Mouse (Mus musculus) erythroblast, embryonic 14.5 days (primary cell): Measurements from ENCODE around the gene Rilpl1. TPM values are rescaled to one million over a fixed set of nuclear protein-coding genes. Genes with fewer than 3 reads are reported as not detected.
"Not testable (repeated sequence)": the region's sequence is repeated elsewhere in the genome, so short reads cannot be mapped to it uniquely, and the experiment has no call there.

Experiments
- H3K27me3 ChIP-seq: 2 replicates; pipeline ENCODE4 v1.6.1; 2012; ENCODE audit warnings: inconsistent platforms; ENCODE audit not compliant: control insufficient read depth
- H3K36me3 ChIP-seq: 2 replicates; pipeline ENCODE4 v1.6.1; 2012; ENCODE audit warnings: mild to moderate bottlenecking, inconsistent platforms; ENCODE audit not compliant: control insufficient read depth
- H3K4me1 ChIP-seq: 2 replicates; pipeline ENCODE4 v1.6.1; 2012; ENCODE audit warnings: inconsistent platforms; ENCODE audit not compliant: control insufficient read depth
- H3K4me3 ChIP-seq: replicated peaks from 2 replicates; pipeline ENCODE3; 2012; ENCODE audit warnings: moderate library complexity, mild to moderate bottlenecking, inconsistent platforms
- H3K9me3 ChIP-seq: 2 replicates; pipeline ENCODE4 v1.6.1; 2012; ENCODE audit warnings: low read length, inconsistent platforms, mixed read lengths; ENCODE audit not compliant: control insufficient read depth
- GATA1 ChIP-seq: IDR thresholded peaks from 2 replicates; pipeline ENCODE4 v1.6.1; 2012; ENCODE audit warnings: low read length, inconsistent platforms, mixed read lengths
- TAL1 ChIP-seq: IDR thresholded peaks from 3 replicates; pipeline ENCODE4 v1.6.1; 2012; ENCODE audit warnings: low read length, inconsistent platforms, mixed read lengths
- polyA plus RNA-seq: library from polyadenylated mRNA; stranded (reverse); fragments of >175 nt; gene quantifications from 2 replicates; pipeline ENCODE4 v1.2.3, GENCODE M21; 2012

Rilpl1 gene
- polyA plus RNA-seq: 0.02 and 0.06 TPM in 2 replicates

- TF ChIP-seq TAL1: no peak
- no peak for TF ChIP-seq GATA1
- peaks cover 27% of the 10 kb centered on the region for H3K4me1 ChIP-seq
- H3K27me3 ChIP-seq: peaks cover 55% of the 10 kb centered on the region
- H3K36me3 ChIP-seq: no peaks in the 10 kb centered on the region
- H3K9me3 ChIP-seq: peaks cover 4% of the 10 kb centered on the region; the same call in 1 of the 2 replicates
- H3K4me3 ChIP-seq: peak within 1 kb of the TSS; percentile 63
These were observed at the start of gene Rilpl1 for GRCm38 (mm10) chr5:124530655-124531582. Gene Rilpl1 (minus strand): TSS chr5:124531391.

- TF ChIP-seq TAL1 (no peak), GATA1 (no peak)
- Histone ChIP-seq H3K36me3 (peaks cover 49% of the 10 kb centered on the region), H3K4me3 (peak within 1 kb of the TSS; percentile 81), H3K27me3 (no peaks in the 10 kb centered on the region), H3K9me3 (no peaks in the 10 kb centered on the region), H3K4me1 (peaks cover 42% of the 10 kb centered on the region)
These were observed 47.6 kb upstream of the Rilpl1 start, which contains the start of the genes Eif2b1 and Gtf2h3 for GRCm38 (mm10) chr5:124578633-124579317. Gene Eif2b1 (minus strand): TSS chr5:124579131. Gene Gtf2h3 (plus strand): TSS chr5:124579140.

- H3K4me1 ChIP-seq: peaks cover 39% of the 10 kb centered on the region
- no peak overlapping the region for H3K4me3 ChIP-seq
- TF ChIP-seq TAL1 (no peak), GATA1 (no peak)
- H3K36me3 ChIP-seq: peaks cover 74% of the 10 kb centered on the region
- no peaks in the 10 kb centered on the region for H3K27me3 ChIP-seq
- H3K9me3 ChIP-seq: no peaks in the 10 kb centered on the region
These were observed 44.3 kb upstream of the Rilpl1 start for GRCm38 (mm10) chr5:124575467-124575866.

DNA sequence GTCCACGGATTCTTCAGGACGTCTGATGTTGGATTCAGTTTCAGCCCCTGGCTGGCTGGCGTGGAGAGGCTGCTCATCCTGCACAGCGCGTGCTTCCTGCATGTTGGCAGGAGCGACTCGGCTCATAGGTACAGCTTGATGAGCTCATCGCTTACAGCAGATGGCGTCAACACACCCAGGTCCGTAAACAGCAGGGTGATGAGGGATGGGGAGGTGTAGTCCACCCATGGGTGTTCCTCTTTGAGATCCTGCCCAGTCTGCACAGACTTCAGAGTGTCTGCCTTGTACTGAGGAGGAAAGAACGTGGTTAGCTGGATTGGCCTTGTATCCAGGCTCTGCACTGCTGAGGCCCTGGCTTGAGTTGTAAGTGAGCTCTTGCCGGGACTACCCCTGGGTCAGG is 39.9 kb upstream of the Rilpl1 start:
- TF ChIP-seq GATA1 (no peak), TAL1 (no peak)
- H3K36me3 ChIP-seq: peaks cover 99% of the 10 kb centered on the region
- H3K27me3 ChIP-seq: no peaks in the 10 kb centered on the region
- H3K4me1 ChIP-seq: peaks cover 4% of the 10 kb centered on the region
- H3K4me3 ChIP-seq: no peak overlapping the region
- no peaks in the 10 kb centered on the region for H3K9me3 ChIP-seq

- H3K36me3 ChIP-seq: peaks cover 66% of the 10 kb centered on the region
- TF ChIP-seq GATA1: no peak
- TF ChIP-seq TAL1: no peak
- H3K9me3 ChIP-seq: no peaks in the 10 kb centered on the region
These were observed 24.0 kb upstream of the Rilpl1 start for GRCm38 (mm10) chr5:124555145-124555544.

GRCm38 (mm10) chr5:124553607-124554006 is 22.4 kb upstream of the Rilpl1 start:
- peak overlapping the region; percentile 100 for H3K4me3 ChIP-seq
- peaks cover 55% of the 10 kb centered on the region for H3K36me3 ChIP-seq
- no peaks in the 10 kb centered on the region for H3K27me3 ChIP-seq
- no peaks in the 10 kb centered on the region for H3K9me3 ChIP-seq
- H3K4me1 ChIP-seq: peaks cover 26% of the 10 kb centered on the region
- no peak for TF ChIP-seq TAL1
- no peak for TF ChIP-seq GATA1

More at GRCm38 (mm10) chr5:124555145-124555544, 24.0 kb upstream of the Rilpl1 start:
- Histone ChIP-seq H3K4me1 (peaks cover 26% of the 10 kb centered on the region), H3K4me3 (no peak overlapping the region), H3K27me3 (no peaks in the 10 kb centered on the region)

DNA sequence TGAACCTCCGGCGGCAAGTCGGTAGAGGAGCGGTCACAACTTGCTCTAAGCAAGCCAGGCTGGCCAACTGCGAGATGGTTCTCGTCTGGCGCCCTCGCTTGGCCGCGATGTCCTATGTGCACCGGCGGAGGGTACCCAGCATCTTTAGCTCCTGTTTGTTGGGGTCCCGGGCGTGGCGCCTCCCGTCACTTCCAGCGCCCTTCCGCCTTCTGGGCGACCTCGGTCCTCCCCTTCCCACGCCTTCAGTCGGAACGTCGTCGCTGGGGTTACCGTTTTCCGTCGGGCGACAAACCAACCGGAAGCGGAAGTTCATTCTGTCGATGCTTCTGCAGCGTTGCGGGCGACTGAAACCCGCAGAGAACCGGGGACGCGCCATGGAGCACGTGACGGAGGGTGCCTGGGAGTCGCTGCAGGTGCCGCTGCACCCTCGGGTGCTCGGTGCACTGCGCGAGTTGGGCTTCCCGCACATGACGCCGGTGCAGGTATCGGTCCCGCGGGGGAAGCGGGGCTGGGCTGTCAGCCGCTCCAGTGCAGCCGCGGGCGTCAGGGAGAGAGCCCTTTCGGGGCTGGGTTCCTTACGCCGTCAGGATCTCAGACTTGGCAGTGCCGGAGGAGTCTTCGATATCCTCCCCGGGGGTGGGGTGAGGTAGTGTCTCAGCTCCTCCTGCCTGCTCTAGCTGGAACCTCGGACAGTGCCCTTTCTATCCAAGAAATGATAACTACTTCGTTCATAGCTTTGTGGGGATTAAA is 21.5 kb upstream of the Rilpl1 start, which contains the start of gene Ddx55:
Gene Ddx55 (plus strand): TSS at position 307 of the 750 bp plus-strand sequence.
- TF ChIP-seq TAL1 (no peak), GATA1 (no peak)
- Histone ChIP-seq H3K27me3 (no peaks in the 10 kb centered on the region), H3K4me3 (peak within 1 kb of the TSS; percentile 100), H3K4me1 (peaks cover 26% of the 10 kb centered on the region), H3K9me3 (no peaks in the 10 kb centered on the region), H3K36me3 (peaks cover 55% of the 10 kb centered on the region)

- TF ChIP-seq TAL1: no peak
- H3K4me1 ChIP-seq: peaks cover 26% of the 10 kb centered on the region
- no peaks in the 10 kb centered on the region for H3K27me3 ChIP-seq
- H3K36me3 ChIP-seq: peaks cover 56% of the 10 kb centered on the region
- no peaks in the 10 kb centered on the region for H3K9me3 ChIP-seq
- H3K4me3 ChIP-seq: peak overlapping the region; percentile 100
These were observed 20.9 kb upstream of the Rilpl1 start for GRCm38 (mm10) chr5:124552094-124552472.

GRCm38 (mm10) chr5:124551349-124552093 is 20.3 kb upstream of the Rilpl1 start:
- not testable (repeated sequence) for H3K27me3 ChIP-seq
- Histone ChIP-seq H3K4me1 (peaks cover 26% of the 10 kb centered on the region), H3K36me3 (peaks cover 56% of the 10 kb centered on the region)

DNA sequence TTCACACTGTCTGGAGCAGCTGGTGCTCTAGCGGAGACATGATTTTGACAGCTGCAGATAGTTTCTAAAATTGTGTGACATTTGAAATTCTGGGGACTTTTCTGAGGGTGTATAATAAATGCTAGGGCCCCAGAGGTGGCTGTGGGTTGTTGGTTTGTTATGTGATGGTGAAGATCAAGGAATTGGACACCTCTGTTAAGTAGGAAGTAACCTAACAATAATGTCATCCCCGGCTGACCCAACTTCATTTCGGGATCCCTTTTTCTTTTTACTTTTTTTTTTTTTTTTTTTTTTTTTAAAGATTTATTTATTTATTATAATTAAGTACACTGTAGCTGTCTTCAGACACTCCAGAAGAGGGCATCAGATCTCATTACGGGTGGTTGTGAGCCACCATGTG is 19.5 kb upstream of the Rilpl1 start:
- H3K9me3 ChIP-seq: not testable (repeated sequence)

More at GRCm38 (mm10) chr5:124551349-124552093, 20.3 kb upstream of the Rilpl1 start:
- H3K9me3 ChIP-seq: not testable (repeated sequence)
- H3K4me3 ChIP-seq: peak overlapping the region; percentile 100

More for the DNA sequence above, 19.5 kb upstream of the Rilpl1 start:
- not testable (repeated sequence) for H3K4me3 ChIP-seq, H3K27me3 ChIP-seq
- Histone ChIP-seq H3K4me1 (peaks cover 30% of the 10 kb centered on the region), H3K36me3 (peaks cover 57% of the 10 kb centered on the region)
